Mouse (Mus musculus) urinary bladder, postnatal 14 days (tissue): ENCODE data around the gene Sntb2.

Experiments used
- DNase-seq: peaks from one replicate; pipeline ENCODE4 v3.0.0; 2021; ENCODE audit warnings: low spot score

Sntb2 gene

DNA sequence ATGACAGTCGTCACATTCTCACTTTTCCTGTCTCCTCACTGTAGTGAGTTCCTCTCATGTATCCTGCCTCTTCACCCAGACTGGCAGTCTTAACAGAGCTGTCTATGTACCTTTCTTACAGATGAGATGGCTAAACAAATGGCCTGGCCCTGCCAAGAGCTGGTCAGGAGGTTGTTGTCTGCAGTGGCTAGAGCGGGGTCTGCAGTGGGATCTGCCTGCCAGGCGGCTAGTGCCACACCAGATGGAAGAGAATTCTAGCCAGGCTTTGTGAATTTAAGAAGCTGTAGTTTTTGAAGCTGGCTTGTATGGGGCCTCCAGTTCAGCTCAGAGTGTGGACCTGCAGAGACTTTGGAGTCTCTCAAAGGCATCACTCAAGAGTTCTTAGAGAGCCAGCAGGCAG is 100.1 kb downstream of the Sntb2 start:
- DNase-seq: no peak

DNA sequence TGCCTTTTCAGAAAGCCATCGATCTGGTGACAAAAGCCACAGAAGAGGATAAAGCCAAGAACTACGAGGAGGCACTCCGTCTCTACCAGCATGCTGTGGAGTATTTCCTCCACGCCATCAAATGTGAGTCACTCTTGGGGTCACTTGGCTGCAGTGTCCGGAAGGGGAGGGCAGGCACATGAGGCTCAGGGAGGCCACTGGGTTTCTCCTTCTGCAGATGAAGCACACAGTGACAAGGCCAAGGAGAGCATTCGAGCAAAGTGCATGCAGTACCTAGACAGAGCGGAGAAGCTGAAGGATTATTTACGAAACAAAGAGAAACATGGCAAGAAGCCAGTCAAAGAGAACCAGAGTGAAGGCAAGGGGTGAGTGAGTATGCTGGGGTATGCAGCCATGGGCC is 101.1 kb downstream of the Sntb2 start:
- DNase-seq: no peak

- DNase-seq: no peak
These were observed 105.1 kb downstream of the Sntb2 start for GRCm38 (mm10) chr8:107040632-107041031.

DNA sequence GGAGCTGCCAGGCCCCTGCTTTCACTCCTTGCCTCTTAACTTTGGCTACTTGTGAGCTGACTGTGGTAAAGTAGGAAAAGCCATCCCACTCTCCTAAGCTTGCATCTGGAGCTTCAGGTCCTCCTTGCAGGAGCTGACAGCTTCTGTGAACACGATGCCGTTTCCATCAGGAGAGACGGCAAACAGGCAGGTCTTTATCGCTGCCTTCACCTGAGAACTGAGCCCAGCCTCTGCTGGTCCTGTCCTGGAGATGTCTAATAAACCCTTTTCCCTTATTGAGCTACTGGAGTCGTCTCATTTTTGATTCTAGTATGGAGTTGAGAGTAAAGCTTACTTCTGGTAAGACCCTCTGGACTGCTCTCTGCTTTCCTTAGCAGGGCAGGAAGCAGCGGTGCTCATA is 109.9 kb downstream of the Sntb2 start:
- DNase-seq: no peak

DNA sequence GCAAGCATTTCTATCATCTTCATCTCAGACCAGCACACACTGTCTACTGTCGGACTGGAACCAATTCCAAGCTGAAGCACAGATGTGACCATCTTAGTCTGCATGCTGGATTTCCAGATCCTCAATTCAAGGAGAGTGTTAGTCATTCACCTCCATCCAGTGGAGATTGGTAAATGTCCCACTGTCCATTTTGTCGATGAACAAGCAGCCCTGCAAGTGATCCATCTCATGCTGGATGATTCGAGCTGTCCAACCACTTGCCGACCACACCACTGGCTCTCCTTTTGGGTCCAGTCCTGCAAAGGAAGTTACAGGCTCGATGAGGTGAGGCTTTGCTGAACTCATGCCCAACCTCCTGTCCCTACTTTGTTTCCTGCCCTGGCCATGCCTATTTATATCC is 111.4 kb downstream of the Sntb2 start:
- no peak for DNase-seq

DNA sequence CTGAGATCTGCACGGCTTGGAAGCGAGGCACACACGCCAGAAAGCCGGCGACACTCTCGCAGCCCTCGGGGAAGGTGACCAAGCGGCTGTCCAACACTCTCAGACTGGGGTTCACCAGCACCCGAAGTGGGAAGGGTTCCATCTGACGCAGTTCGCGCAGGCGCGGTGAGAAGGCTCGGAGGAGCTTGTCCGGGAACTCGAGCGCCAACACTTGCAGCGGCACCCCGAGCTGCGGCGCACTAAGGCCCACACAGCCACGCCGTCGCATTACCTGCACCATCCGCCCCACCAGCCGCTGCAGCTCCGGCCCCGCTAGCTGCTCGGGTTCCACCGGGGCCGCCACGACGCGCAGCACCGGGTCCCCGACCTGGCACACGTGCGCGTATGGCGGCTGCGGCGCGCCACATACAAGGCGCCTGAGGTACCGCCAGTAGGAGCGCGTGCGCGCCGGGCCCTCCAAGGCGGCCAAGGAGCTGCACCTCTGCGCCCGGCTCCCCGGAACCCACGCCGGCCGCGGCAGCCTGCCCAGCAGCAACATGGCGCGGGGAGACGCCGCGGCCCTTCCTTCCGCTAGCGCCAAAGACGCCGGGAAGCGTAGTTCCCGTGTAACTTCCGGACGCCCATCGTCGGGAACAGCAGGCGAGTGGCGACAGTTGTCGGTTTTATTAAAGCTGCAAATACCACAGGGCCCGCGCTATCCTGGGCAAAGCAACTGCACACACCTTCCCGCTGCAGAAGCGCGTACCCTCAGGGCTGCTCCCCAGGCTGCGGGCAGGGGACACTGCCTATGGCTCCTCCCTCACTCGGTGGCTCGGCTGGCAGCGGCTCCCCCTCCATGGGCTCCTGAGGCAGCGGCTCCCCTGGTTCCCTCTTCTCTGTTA is 112.8 kb downstream of the Sntb2 start, which contains the start of gene Pdf:
Gene Pdf, minus strand, starts transcription at position 554 of the 881 bp plus-strand sequence.
- peak; percentile 81 for DNase-seq

GRCm38 (mm10) chr8:107049480-107049879 is 113.9 kb downstream of the Sntb2 start:
- DNase-seq: no peak

DNA sequence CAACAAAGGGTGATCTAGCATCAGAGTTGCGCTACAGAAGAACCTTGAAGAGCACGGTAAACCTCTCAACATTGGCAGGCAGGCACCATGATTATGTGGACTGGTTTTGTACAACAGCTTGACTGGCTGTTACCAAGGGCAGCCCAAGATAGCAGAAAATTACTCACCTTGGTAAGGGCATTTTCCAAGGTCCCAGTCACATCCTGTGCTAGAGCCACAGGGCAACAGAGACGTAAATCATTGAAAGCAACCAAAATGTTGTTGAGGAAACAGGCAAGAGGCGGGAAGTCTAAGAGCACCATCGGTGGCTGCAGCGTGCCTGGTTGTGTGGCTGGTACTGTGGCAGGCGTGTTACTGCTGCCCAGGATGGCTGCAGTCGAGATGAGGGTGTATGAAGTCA is 116.5 kb downstream of the Sntb2 start:
- DNase-seq: no peak

DNA sequence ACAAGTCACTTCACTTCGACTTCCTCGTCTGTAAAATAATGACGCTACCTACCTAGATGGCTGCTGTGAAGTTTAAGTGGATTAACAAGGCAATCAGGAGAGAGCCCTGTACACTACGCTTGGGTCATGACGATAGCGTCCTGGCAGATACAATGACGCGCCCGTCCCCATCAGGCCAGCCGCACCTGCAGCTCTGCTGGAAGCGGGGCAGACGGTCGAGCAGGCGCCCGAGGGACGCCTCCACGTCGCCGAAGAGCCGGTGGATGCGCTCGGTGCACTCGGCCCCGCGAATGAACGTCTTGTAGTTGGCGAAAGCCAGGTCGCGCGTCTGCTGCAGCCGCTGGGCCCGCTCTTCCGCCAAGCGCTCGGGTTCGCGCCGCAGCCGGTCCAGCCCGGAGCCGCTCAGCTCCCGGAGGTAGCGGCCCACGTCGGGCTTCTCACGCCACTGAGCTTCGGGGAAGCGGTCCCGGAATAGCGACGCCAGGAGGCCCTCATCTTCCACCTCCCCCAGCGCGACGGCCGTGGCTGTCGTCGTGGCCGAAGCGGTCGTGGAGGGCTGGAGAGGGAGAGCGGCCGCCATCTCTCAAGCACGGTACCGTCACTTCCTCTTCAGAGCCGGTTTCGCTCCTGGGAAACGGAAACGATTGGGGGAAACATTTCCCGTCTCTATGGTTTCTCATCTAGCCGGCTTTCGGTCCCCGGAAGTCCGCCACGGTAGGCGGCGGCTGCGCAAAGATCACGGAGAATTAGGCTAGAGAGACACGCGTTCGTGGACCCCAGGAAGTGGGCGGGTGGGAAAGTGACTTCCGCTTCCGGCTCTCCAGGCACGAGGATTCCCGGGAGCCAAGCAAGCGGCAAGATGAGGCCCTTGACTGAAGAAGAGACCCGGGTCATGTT is 120.8 kb downstream of the Sntb2 start, which contains the start of the genes Cog8 and Nip7:
Gene Cog8, minus strand, starts transcription at position 614 of the 897 bp plus-strand sequence.
Gene Nip7, plus strand, starts transcription at position 802 of the 897 bp plus-strand sequence.
- peak; percentile 96 for DNase-seq

DNA sequence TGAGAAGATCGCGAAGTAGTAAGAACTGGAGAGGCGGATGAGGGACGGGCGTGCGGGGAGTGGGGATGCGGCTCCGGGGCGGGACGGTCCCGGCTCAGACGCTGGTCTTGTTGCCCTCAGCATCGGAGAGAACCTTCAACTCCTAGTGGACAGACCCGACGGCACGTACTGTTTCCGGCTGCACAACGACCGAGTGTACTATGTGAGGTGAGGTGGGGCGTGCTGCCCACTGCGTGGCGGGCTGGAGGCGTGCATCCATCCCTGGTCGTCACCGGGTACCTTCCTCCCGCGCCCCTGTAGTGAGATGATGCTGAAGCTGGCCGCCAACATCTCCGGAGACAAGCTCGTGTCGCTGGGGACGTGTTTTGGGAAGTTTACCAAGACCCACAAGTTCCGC is 121.4 kb downstream of the Sntb2 start:
- peak; percentile 22 for DNase-seq

DNA sequence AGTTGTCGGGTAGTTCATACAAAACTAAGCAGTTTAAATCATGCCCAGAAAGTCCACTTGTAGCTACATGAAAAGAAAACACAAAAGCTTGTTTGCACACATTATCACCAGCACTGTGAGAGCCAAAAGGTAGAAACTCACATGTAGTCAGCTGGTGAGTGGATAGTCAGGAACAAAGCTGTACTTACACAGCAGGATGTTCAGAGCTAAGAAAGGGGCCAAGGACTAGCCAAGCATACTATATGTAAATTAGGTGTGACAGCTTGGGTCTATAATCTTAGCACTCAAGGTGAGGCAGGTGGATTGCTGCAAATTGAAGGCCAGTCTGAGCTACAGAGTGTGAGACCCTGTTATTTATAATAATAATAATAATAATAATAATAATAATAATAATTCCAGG is 127.1 kb downstream of the Sntb2 start:
- DNase-seq: no peak

DNA sequence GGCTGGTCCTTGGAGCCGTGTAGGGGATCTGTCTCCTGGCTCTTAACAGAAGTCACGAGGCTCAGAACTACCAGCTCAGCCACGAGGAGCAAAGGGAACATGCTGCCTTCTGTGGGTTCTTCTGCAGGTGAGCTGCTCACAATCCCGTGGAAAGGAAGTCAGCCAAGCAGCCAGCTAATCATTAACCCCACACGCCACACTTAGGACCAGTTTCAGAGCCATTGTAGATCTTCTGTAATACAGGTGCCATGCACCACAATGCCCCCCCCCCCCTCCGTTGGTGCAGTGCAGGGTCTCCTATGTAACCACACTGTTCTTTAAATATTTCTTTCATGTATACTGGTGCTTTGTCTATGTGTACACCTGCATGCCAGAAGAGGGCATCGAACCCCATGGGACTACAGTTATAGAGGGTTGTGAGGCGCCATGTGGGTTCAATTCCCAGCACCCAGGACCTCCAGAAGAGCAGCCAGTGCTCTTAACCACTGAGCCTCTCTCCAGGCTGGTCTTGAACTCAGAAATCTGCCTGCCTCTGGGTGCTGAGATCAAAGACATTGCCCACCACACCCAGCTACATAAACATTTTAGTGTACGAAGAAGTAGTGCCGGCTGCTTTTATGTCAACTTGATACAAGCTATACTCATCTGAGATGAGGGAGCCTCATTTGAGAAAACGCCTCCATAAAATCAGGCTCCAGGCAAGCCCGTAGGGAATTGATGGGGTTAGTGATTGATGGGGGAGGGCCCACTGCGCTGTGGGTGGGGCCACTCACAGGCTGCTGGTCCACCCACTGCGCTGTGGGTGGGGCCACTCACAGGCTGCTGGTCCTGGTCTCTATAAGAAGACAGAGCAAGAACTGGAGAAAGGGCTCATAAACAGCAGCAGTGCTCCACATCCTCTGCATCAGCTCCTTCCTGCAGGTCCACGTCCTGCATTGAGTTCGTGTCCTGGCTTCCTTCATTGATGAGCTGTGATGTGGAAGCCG is 130.3 kb downstream of the Sntb2 start, which contains the start of gene Tmed6:
Gene Tmed6, minus strand, starts transcription at position 134 of the 986 bp plus-strand sequence.
- peak; percentile 40 for DNase-seq
